Mouse (Mus musculus) spleen, adult 2 months (tissue): ENCODE data around the gene Gcdh. TPM values are rescaled to one million over a fixed set of nuclear protein-coding genes. Genes with fewer than 3 reads are reported as not detected.

Experiments
- DNase-seq, 2 experiments: peaks; one replicate each; pipeline versions ENCODE4 v3.0.0 to v3.0.0-alpha.2; 2012 to 2021; ENCODE audit warnings: low spot score in 2 of 2, low read depth in 1 of 2
- H3K27ac ChIP-seq: fragments of 200-500 bp; 2 replicates; pipeline ENCODE4 v1.5.1; 2012; ENCODE audit warnings: low read length, inconsistent platforms; ENCODE audit not compliant: insufficient read depth
- H3K27me3 ChIP-seq: fragments of 200-500 bp; 2 replicates; pipeline ENCODE4 v1.6.1; 2012; ENCODE audit warnings: mild to moderate bottlenecking, moderate library complexity, low read length, inconsistent platforms; ENCODE audit not compliant: control insufficient read depth, insufficient read depth
- H3K36me3 ChIP-seq: fragments of 200-500 bp; 2 replicates; pipeline ENCODE4 v1.6.1; 2012; ENCODE audit warnings: mild to moderate bottlenecking, low read length, inconsistent platforms; ENCODE audit not compliant: control insufficient read depth, insufficient read depth
- H3K4me1 ChIP-seq: fragments of 200-500 bp; 2 replicates; pipeline ENCODE4 v1.6.1; 2011; ENCODE audit warnings: inconsistent platforms; ENCODE audit not compliant: control insufficient read depth, insufficient read depth, insufficient read length
- H3K4me3 ChIP-seq: fragments of 200-500 bp; 2 replicates; pipeline ENCODE4 v1.5.1; 2011; ENCODE audit warnings: mild to moderate bottlenecking, inconsistent platforms; ENCODE audit not compliant: insufficient read depth, insufficient read length; ENCODE audit errors: extremely low read depth
- CTCF ChIP-seq: fragments of 200-500 bp; IDR thresholded peaks from 2 replicates; pipeline ENCODE4 v1.5.1; 2011; ENCODE audit warnings: mild to moderate bottlenecking, inconsistent platforms; ENCODE audit not compliant: insufficient read depth, insufficient read length, insufficient replicate concordance; ENCODE audit errors: extremely low read depth
- POLR2A ChIP-seq: fragments of 200-500 bp; IDR thresholded peaks from 2 replicates; pipeline ENCODE4 v1.6.1; 2011; ENCODE audit warnings: low read depth, low read length, inconsistent platforms
- WGBS: fragments of 180-500 bp; shearing (Covaris S2); methylation state at CpG from one replicate; pipeline ENCODE4 v1.1.7; 2018; 5-methylcytosine and 5-hydroxymethylcytosine counted together
- polyA plus RNA-seq: library from polyadenylated mRNA; depleted of rRNA; stranded (reverse); fragments of >200 nt; gene quantifications from 2 replicates; pipeline ENCODE4 v1.2.3, GENCODE M21; 2012

The Gcdh gene
- polyA plus RNA-seq, 1 experiment = 44.2 TPM

DNA sequence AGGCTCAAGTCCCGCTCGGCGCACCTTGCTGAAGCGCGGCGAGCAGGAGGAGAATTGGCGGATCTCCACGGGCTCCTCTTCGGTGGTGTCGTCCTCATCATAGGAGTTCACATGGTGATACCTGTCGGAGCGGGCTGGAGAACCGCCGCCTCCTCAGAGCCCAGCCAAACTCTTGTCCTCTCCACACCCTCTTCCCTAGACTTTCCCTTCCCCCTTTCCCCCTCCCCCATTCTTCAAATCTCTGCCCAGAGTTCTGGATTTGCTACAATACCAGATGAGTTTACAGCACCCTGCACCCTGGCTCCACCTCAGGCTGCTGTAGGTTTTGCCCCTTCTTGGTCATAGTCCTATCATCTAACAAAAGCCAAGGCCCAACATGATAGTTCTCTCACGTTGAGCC, 24.9 kb upstream of the Gcdh start:
- no peak for DNase-seq
- 95% methylated on average over 15 of the region's 15 CpGs for WGBS
- TF ChIP-seq POLR2A = no peak
- TF ChIP-seq CTCF = no peak
- H3K27me3 ChIP-seq = no peaks in the 10 kb centered on the region
- no peaks in the 10 kb centered on the region for H3K4me1 ChIP-seq
- H3K4me3 ChIP-seq = no peak overlapping the region
- no peak overlapping the region for H3K27ac ChIP-seq
- H3K36me3 ChIP-seq = peaks cover 3% of the 10 kb centered on the region

DNA sequence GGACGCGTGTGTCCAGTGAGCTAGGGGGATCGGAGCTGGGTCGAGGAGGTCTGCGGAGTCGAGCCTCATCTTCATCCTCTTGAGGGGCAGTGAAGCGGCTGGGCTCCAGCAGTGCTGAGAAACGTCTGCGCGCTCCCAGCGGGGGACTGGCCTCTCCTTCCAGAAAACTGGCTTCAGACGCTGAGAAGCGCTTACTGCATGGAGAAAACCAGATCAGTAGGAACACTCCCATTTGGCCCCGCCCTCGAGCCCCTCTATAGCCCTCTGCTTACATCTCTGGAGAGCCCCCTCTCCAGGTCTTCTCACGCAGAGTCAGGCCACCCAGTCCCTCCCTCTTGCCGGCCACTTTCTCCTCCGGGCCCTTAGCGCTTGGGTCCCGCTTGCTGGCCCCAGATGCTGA, 24.1 kb upstream of the Gcdh start:
- Histone ChIP-seq H3K36me3 (peaks cover 3% of the 10 kb centered on the region), H3K27ac (no peak overlapping the region), H3K4me3 (no peak overlapping the region), H3K27me3 (no peaks in the 10 kb centered on the region), H3K4me1 (peaks cover 1% of the 10 kb centered on the region)
- DNase-seq = no peak
- WGBS = 57% methylated on average over 20 of the region's 20 CpGs
- TF ChIP-seq CTCF (no peak), POLR2A (no peak)

DNA sequence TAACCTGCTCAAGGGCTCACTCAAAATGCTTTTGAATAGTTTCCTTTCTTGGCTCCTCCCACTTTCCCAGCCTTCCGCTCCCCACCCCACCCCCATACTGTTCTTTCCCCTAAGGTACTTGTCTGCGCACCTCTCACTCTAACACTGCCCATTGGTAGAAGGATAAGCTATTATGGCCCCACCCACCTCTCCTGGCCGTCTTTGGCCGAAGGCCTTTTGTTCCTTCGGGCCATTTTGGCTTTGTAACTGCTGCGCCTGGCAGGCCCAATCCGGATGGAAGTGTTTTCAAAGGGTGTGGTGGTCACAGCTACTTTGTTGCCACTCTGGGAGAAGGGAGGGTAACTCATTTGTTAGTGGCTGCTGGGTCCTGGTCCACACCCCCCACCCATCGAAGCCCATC, 21.5 kb upstream of the Gcdh start:
- WGBS = 89% methylated on average over 8 of the region's 8 CpGs
- DNase-seq = no peak
- Histone ChIP-seq H3K27ac (no peak overlapping the region), H3K27me3 (no peaks in the 10 kb centered on the region), H3K4me1 (peaks cover 7% of the 10 kb centered on the region), H3K4me3 (no peak overlapping the region), H3K36me3 (peaks cover 6% of the 10 kb centered on the region)
- TF ChIP-seq POLR2A (no peak), CTCF (no peak)

DNA sequence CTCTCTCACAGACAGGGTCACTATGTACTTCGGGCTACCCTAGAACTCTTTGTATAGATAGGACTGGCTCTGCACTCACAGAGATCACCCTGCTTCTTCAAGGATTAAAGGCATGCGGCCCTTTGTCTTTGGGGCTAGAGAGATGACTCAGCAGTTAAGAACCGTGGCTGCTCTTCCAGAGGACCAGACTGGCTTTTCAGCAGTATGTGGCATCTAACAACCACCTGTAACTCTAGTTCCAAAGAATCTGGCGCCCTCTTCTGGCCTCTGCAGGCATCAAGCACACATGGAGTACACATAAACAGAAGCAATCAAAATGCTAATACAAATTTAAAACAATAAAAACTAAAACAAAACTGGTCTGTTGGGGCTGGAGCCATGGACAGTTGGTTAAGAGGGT, 20.2 kb upstream of the Gcdh start:
- WGBS = 32% methylated on average over 4 of the region's 4 CpGs
- DNase-seq = peak in 1 of 2 experiments; percentile 42
- Histone ChIP-seq H3K27me3 (no peaks in the 10 kb centered on the region), H3K4me3 (no peak overlapping the region), H3K27ac (peak overlapping the region; percentile 61), H3K36me3 (peaks cover 6% of the 10 kb centered on the region), H3K4me1 (peaks cover 13% of the 10 kb centered on the region)
- TF ChIP-seq POLR2A (no peak), CTCF (no peak)

DNA sequence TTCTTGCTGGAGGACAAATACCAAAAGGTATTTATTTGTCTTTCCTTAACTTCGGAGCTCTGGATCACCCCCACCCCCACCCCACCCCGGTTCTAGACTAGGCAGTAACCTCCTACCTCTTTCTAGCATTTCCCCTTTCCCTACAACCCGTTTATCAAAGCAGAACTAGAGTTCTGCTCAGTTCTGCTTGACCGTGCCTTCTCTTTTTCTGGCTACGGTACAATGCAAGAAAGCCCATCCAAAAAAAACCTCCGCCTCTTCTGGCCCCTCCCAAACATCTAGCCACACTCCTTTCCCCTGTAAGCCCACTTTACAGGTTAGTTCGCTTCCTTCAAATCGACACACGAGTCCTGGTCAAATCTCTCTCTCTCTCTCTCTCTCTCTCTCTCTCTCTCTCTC, 19.8 kb upstream of the Gcdh start:
- Histone ChIP-seq H3K4me3 (peak overlapping the region; percentile 60), H3K27me3 (no peaks in the 10 kb centered on the region), H3K27ac (peak overlapping the region; percentile 61), H3K36me3 (peaks cover 6% of the 10 kb centered on the region), H3K4me1 (peaks cover 13% of the 10 kb centered on the region)
- peak in 1 of 2 experiments; percentile 30 for DNase-seq
- TF ChIP-seq POLR2A (no peak), CTCF (no peak)
- WGBS = 4% methylated on average over 9 of the region's 9 CpGs

DNA sequence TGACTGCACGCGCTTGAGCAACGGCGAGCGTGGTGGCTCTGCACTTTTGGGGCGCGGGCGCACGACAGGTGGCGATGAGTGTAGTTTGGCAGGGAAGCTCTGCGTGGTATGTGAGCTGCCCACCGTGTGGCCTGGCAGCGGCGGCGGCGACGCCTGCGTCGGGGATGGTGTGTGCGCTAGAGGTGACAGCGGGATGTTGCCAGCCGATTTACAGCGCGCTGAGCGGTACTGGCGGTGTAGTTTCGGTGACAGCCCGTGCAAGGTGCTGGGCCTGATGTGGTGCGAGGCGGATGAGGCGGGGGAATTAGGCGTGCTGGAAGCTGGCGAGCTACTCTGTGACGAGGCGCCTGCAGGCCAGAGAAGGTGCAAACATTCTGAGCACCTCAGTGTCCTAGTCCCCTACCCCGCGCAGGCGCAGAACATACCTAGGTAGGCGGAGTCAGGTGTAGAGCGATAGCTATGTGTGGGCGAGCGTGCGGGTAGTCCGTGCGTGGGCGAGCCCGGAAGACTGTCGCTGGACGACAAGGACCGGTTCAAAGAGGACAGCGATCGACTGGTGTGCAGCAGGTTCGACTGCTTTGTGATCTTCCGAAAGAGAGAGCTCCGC, 19.3 kb upstream of the Gcdh start:
- peak; percentile 84 to 89 for DNase-seq
- WGBS = 2% methylated on average over 55 of the region's 55 CpGs
- Histone ChIP-seq H3K4me1 (peaks cover 13% of the 10 kb centered on the region), H3K4me3 (peak overlapping the region; percentile 60), H3K36me3 (peaks cover 6% of the 10 kb centered on the region), H3K27ac (peak overlapping the region; percentile 61), H3K27me3 (no peaks in the 10 kb centered on the region)
- TF ChIP-seq CTCF (no peak), POLR2A (peak; percentile 28)

DNA sequence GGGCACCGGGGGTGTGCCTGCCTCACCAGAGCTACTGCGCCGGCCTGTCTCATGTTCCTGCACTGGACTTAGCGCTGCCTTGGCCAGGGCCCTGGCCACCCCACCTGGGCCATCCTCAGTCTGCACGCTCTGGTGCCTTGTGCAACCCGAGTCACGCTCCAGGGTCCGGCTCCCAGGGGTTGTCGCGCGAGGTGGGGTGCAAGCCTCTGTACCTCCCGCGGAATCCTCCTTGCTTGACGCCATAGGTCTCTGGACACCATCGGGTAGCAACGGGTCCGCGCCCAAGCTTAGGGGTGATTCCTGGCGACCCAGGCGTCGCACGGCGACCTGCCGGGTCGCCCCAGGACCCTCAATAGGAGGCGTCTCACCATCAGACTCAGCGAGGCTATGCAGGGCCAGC, 18.7 kb upstream of the Gcdh start:
- 65% methylated on average over 27 of the region's 27 CpGs for WGBS

More for the DNA sequence above, 18.7 kb upstream of the Gcdh start:
- H3K4me3 ChIP-seq = no peak overlapping the region
- peaks cover 13% of the 10 kb centered on the region for H3K4me1 ChIP-seq
- no peaks in the 10 kb centered on the region for H3K27me3 ChIP-seq
- no peak for TF ChIP-seq CTCF
- no peak for TF ChIP-seq POLR2A
- peaks cover 6% of the 10 kb centered on the region for H3K36me3 ChIP-seq
- no peak for DNase-seq
- peak overlapping the region; percentile 61; the same call in 1 of the 2 replicates for H3K27ac ChIP-seq
